Mouse (Mus musculus): ENCODE measurements around the gene Tmem109. TPM values are rescaled to one million over a fixed set of nuclear protein-coding genes. Genes with fewer than 3 reads are reported as not detected.

The Tmem109 gene
- total RNA-seq (2017): 11.5 and 17.2 TPM in 2 replicates

DNA sequence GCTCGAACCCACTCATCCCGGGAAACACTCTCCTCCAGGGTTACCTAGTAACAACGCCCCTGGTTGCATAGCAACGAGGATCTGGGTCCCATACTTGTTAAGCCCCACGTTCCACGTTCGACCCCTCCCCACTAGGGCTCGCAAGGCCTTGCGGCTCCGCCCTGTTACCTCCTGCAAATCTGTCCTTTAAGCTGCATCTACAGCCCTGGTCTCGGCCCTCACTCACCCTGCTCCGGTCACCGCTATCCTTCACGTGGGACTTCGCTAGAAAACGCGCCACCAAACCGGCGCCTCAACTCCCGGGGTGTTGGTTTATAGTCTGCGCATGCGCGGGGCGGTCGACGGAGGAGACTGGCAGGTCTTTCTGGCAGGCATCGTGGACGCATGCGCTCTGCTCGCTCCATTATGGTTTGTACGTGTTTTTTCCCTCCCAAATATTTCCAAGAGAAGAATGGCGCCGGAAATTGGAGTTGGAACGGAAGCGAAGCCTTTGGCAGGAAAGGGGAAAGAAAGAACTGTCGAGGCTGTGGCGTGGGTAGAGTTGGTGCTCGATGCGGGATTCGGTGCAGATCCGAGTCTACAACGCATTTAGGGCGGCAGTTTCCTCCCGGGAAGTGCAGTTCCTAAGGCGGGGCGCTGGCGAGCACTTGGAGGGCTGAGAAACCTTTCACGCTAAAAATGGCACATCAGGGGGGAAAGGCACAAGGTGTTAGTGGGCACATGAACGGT, at the start of gene Tmem109:
Tmem109 (minus strand) TSS at position 576 of the 729 bp plus-strand sequence.
- peak; percentile 53 for ATAC-seq (ENCODE audit: extremely low read depth, insufficient number of reproducible peaks, low FRiP score, poor library complexity, severe bottlenecking)

DNA sequence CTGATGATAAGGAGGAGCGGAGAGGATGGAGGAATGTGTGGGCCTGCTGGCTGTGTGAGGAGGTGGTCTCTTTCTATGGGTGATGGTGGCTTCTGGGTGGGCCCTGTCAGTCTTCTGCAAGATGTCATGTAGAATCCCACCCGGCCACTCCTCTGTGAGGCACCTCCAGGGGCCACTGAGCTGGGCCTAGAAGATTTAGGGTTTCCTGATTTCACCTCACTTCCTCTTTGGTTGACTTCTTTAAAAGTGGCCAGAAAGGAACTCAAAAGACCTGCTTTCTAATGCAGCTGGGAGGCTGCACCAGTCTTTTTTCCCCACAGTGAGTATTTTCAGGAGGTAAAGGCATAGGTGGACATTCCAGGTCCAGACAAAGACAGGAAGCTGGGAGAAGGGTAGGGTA, 48.8 kb upstream of the Tmem109 start:
- ATAC-seq (ENCODE audit: extremely low read depth, insufficient number of reproducible peaks, low FRiP score, poor library complexity, severe bottlenecking): no peak

DNA sequence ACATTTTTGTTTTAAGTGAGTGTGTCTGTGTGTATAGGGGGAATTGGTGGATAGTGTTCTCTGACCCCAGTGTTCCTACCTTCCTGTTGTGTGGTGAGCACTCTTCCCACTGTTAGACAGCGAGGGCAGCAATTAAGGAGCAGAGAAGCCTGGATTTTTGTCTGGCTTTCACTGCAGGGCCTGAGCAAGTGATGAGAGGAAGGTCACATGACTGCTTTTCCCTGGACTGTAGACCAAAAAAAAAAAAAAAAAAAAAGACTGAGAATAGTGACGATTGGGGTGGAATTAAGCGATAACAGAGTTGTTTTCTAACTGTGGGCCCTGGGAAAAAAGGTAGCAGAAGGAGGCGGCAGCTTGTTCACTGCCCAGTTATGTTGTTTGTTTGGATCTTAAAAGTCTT, 44.9 kb upstream of the Tmem109 start:
- no peak for ATAC-seq (ENCODE audit: extremely low read depth, insufficient number of reproducible peaks, low FRiP score, poor library complexity, severe bottlenecking)

DNA sequence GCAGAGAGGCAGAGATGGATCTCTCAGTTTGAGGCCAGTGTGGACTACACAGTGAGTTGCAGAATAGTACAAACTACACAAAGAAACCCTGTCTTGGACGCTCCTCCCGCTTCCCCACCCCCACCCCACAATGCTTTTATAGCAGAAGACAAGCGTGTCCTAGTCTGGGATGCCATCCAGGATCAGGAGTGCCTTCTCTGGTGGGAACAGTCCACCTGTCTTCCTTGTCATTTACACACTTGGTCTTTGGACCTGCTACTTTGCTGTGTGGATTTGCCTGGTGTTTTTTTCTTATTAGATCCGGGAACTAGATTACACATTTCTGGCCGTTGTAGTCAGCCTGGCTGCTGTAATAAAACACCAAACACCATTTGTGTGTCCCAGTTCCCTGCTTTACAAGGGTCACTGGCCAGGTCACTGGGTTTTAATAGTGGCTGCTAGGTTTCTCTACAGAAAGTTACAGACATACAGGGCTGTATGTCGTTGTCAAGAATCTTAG, 44.4 kb upstream of the Tmem109 start:
- ATAC-seq (ENCODE audit: extremely low read depth, insufficient number of reproducible peaks, low FRiP score, poor library complexity, severe bottlenecking): no peak

DNA sequence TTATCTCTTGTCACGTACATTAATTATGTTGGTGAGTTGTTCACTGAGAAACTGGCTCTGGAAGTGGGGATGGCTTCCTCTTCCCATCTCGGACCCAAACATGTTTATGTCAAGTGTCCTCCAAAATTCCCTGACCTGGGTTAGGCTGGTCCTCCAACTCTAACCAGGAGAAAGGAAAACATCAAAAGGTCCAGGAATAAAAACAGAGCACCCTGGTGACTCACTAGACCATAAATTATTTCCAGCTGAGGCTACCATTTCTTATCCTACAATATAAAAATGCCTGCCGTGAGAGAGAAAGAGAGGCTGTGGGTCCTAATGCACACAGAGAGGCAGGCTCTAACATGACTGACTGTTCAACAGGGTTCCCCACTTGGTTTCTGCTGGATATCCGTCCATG, 42.4 kb upstream of the Tmem109 start:
- ATAC-seq (ENCODE audit: extremely low read depth, insufficient number of reproducible peaks, low FRiP score, poor library complexity, severe bottlenecking): no peak

DNA sequence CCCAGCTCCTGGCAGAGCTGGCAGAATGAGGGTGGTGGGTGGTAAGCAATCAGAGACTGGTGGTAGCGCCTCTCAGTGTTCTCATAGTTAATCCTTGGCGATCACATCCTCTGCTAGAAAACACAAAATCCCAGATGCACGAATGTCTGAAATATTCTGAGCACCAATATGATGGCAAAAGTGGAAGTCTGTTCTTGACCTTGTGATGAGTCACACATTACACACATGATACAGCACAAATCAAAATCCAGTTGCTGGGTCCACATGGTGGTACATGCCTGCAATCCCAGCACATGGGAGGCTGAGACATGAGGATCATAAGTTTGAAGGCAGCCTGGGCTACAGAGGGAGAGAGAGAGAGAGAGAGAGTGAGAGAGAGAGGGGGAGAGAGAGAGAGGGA, 39.3 kb upstream of the Tmem109 start:
- no peak for ATAC-seq (ENCODE audit: extremely low read depth, insufficient number of reproducible peaks, low FRiP score, poor library complexity, severe bottlenecking)

DNA sequence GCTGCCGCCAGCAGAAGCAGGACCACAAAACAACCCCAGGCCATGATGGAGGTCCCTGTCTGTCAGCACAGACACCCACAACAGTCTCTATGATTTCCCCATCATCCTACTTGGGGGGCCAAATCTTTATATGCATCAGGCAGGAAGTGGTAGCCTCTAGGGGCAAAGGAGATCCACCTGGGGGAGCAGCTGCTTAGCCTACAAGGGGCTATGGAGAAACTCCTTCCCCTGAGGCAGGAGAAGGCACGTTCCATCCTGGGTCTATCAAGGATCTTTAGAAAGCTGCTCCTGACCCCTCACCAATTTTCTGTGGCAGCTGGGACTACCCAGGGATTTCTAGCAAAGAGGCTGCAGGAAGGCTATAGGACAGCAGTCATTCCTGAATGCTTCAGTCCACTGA, 38.7 kb upstream of the Tmem109 start, which contains the start of gene Zp1:
Zp1 (minus strand) TSS at position 101 of the 400 bp plus-strand sequence.
- no peak for ATAC-seq (ENCODE audit: extremely low read depth, insufficient number of reproducible peaks, low FRiP score, poor library complexity, severe bottlenecking)

DNA sequence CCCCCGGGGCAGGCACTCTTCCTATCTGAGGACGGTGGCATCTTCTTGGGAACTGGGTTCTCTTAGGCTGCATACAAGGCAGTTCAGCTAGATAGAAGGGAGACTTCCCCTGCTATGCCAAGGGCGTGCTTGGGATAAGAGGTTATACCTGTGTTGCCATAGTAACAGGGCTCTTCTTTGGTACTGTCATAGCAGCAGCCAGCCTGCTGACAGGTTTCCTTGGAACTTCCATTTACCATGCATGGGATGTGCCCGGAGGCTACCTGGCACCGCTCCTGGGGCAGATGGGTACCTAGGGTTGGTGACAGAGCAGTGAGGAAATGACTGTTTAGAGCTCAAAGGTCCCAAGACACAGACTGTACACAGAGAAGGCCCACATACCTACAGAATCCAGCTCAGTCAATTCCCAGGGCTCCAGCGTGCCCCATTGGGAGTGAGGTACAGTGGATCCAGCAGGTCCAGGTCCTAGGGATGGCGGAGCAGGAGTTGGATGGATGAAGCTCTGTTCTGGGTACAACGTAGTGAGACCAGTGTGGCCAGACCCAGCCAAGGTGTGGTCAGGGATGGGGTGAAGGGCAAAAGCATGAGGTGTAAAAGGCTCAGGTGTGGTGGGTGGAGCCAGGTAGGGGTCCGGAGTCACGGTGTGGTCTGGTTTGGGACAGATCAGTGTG, 36.7 kb upstream of the Tmem109 start:
- ATAC-seq (ENCODE audit: extremely low read depth, insufficient number of reproducible peaks, low FRiP score, poor library complexity, severe bottlenecking): no peak

DNA sequence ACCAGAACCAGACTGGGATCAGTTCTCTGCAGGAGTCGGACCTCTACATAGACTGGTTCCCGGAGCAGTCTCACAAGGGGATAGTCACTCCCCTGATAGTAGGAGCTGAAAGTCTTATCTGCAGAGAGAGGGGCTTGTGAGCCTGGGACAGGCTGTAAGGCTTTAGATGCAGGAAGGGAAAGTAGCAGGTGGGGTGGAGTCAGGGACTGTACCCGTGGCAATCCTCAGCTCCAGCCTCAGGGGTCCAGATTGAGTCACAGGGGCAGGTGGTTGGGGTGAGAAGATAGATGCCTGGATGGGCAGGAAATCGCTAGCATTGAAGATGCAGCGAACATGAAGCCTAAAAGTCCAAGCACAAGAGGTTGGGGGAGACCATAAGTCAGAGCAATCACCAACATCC, 34.7 kb upstream of the Tmem109 start:
- no peak for ATAC-seq (ENCODE audit: extremely low read depth, insufficient number of reproducible peaks, low FRiP score, poor library complexity, severe bottlenecking)

DNA sequence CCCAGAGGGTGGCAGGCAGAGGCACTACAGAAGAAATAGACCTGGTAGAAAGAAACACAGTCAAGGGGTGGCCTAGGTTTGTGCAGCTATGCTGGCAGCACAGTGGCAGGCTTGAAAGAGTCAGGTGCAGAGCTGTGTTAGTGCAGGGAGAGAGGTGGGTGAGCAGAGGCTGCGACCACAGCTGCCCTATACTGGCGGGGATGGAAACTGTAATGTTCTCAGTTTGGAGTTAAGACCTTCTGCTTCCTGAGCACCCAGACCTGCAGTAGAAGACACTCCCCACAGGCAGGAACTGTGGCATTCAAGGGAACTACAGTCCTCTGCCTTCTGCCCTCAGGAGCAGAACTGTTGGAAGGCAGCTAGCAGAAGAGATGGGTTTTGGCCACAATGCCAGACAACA, 33.1 kb upstream of the Tmem109 start:
- ATAC-seq (ENCODE audit: extremely low read depth, insufficient number of reproducible peaks, low FRiP score, poor library complexity, severe bottlenecking): no peak

DNA sequence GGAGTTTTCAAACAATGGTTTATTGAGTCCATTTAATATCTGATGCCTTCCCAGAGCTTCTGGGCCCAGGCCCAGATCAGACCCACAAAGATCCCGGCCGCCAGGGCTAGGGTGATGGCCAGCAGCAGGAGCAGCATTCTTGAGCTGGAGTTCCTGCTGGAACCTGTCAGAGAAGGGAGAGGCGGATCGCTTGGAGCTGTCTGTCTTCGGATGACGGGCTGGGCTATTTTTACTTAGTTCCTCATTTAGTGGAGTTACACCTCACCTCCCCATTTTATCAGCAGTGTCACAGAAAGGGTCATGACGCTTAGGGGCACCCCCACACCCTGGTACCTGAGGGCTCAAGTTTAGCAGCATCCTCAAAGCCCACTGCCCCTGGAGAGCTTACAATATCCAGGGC, 32.5 kb upstream of the Tmem109 start:
- ATAC-seq (ENCODE audit: extremely low read depth, insufficient number of reproducible peaks, low FRiP score, poor library complexity, severe bottlenecking): peak; percentile 55

DNA sequence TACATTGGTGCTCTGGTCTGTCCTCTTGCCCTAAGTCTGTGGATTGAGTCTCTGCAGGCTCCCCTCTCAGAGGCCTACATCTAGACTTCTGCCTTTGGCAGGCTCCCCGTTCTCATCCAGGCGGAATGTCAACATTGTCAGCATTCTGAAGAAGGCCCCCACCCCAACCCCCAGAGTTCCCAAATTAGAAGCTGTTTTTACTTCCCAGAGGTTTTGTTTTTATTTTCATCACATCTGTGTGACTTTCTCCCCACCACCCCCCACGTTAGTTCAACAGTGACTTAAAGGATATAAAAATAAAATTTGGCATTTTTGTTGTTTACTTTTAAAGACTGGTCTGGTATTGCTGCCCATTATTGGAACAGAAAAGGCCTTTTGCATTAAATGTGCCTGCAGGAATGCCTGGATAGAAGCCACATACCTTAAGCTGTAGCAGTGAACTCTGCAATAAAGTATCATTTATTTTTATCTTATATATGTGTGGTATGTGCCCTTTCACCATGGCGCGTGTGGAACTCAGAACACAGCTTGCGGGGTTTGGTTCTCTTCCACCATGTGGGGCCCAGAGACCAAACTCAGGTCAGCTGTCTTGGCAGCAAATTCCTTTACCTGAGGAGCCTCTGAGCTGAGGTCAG, 27.4 kb upstream of the Tmem109 start:
- ATAC-seq (ENCODE audit: extremely low read depth, insufficient number of reproducible peaks, low FRiP score, poor library complexity, severe bottlenecking): no peak

DNA sequence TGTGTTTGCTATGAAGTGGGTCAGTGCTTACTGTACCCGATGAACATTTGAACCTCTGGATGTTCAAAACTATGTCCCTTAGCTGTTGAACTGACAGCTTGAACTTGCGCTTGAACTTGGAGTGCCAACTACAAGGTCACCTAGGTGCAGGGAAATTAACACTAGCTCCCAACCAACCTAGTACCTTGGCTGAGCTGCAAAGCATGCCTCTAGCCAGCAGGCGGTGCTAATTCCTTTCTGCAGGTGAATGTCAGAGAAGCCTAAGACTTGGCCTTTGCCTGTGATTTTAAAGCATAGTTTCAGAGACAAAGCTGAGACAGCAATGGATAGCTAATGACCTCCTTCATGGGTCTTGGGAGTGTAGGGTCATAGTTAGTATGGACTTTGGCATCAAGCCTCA, 26.1 kb upstream of the Tmem109 start:
- peak; percentile 43; the same call in 1 of the 2 replicates for ATAC-seq (ENCODE audit: extremely low read depth, insufficient number of reproducible peaks, low FRiP score, poor library complexity, severe bottlenecking)

DNA sequence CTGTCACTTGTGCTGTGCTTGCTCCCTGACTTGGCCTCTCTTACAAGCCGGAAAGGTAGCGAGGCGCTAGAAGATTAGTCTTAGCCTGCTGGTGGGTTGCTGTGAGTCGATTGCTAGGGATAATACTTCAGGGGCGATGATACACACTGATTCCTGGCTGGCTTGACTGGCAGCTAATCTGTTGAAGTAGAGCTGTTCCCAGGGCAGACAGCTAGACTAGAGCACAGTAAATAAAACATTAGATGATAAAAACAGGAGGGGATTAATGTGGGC, 23.9 kb upstream of the Tmem109 start:
- ATAC-seq (ENCODE audit: extremely low read depth, insufficient number of reproducible peaks, low FRiP score, poor library complexity, severe bottlenecking): no peak

DNA sequence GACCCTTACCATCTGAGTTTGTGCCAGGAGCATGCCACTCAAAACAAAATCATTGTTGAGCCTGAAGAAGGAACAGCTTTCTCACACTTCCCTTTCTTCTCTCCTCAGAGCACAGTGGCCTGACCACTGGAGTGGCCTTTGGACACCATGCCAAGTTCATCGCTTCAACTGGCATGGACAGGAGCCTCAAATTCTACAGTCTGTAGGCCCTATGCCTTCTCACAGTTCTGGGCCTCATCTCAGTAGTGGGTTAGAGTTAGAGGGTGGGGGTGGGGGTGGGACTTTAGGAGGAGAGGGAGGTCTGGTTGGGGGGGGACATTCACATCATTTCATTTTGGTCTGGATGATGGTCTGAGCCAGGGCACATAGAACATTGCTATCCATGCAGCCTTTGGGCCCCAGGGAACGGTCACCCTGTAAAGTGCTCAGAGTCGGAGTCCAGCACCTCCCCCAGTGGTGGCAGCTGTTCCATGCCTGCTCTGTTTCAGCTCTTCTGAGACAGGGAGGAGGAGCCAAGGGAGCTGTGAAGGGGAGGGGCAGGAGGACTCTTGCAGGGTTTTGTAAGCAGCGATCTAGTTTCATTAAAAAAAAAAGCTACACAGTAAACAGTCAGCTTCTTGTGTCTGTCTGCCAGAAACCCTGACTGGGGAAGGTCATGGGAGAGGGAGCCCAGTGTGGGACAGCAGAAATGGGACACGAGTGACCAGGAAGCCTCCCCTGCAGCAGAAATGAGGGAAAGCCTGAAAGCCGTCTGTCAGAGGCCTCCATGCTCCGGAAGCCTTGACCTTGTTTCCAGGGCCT, 23.3 kb upstream of the Tmem109 start:
- ATAC-seq (ENCODE audit: extremely low read depth, insufficient number of reproducible peaks, low FRiP score, poor library complexity, severe bottlenecking): no peak

DNA sequence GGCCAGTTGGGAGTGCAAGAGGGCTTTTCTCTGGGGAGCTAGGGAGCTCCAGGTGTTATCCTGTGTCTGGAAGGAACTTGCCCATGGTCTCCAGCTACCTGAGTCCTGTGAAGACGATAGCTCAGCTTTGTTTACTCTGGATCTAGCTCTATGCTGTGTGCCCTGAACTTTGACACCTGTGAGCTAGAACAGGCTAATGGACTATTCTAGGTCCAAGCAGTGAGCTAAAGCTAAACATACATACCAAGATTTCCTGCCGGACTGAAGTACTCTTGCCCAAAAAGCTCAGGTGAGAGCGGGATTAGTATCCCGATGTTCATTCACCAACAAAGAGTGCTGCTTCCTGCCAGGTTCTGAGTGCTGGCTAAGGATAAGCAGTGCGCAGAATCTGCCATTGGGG, 22.7 kb upstream of the Tmem109 start:
- no peak for ATAC-seq (ENCODE audit: extremely low read depth, insufficient number of reproducible peaks, low FRiP score, poor library complexity, severe bottlenecking)

DNA sequence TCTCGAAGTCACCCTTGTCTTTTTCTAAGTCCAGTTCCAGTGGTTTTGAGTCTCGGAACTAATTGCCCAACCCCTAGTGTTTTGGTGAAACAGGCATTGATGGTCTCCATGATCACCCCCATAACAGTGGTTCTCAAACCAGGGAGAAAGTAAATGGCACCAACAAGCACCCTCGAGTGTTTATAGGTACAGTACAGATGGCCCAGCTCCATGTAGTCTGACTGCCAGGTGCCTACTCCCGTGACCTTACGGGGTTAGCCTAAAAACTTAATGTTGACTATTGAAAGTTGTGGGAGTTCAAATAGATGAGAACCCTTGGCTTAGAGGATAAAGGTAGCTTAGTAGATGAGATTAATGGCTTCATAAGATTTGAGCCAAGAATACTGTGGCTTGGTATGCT, 19.2 kb upstream of the Tmem109 start:
- no peak for ATAC-seq (ENCODE audit: extremely low read depth, insufficient number of reproducible peaks, low FRiP score, poor library complexity, severe bottlenecking)

DNA sequence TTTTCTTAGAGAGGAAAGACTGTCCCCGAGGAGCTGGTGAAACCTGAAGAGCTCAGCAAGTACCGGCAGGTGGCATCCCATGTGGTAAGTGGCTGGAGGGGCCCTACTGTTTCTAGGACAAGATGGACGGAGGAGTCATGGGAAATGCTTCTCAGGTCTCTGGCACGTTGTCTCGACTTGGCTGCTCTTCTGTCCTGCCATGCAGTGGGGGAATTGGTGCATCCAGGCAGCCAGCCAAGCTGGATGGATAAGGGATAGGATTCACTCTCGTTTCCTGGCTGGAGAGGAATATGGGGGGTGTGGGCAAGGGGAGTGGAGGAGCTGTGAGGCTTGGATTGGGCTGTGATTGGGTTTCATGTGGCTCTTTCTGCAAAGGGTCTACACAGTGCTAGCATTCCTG, 18.5 kb upstream of the Tmem109 start:
- no peak for ATAC-seq (ENCODE audit: extremely low read depth, insufficient number of reproducible peaks, low FRiP score, poor library complexity, severe bottlenecking)

DNA sequence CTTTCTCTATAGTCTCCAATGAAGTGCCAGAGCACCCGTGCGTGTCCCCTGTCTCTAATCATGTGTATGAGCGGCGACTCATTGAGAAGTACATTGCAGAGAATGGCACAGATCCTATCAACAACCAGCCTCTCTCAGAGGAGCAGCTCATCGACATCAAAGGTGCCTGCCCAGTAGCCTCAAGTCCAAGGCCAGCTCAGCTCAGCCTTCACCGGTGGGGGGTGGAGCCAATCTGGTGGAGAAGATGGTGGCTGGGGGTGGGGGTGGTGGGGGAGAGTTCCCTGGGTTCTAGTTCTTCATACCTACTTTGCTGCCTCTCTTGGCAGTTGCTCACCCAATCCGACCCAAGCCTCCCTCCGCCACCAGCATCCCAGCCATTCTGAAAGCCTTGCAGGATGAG, 15.7 kb upstream of the Tmem109 start:
- no peak for ATAC-seq (ENCODE audit: extremely low read depth, insufficient number of reproducible peaks, low FRiP score, poor library complexity, severe bottlenecking)

Measured in neutrophil, adult 5-6 weeks (primary cell).